Mouse (Mus musculus) forebrain, embryonic 11.5 days (tissue): Measurements from ENCODE around the gene Kndc1. TPM values are rescaled to one million over a fixed set of nuclear protein-coding genes. Genes with fewer than 3 reads are reported as not detected.
A peak's percentile ranks its signal among the peaks of the same experiment; 100 is the strongest.

Experiments used
- ATAC-seq: fragments of 200-750 bp; cut with Nextera tagmentation; replicated peaks from 2 replicates; pipeline ENCODE4 v1.8.0; 2017; ENCODE audit warnings: moderate TSS enrichment; ENCODE audit not compliant: low FRiP score
- DNase-seq: peaks from one replicate; pipeline ENCODE4 v3.0.0-alpha.2; 2017; ENCODE audit warnings: low spot score
- H3K27ac ChIP-seq: fragments of 300-500 bp; sonication (generic); 2 replicates; pipeline ENCODE4 v1.5.1; 2014; ENCODE audit warnings: low read depth, low read length
- H3K27me3 ChIP-seq: fragments of 300-500 bp; sonication (generic); 2 replicates; pipeline ENCODE4 v1.6.1; 2014; ENCODE audit warnings: mild to moderate bottlenecking, low read length, mixed read lengths; ENCODE audit not compliant: control insufficient read depth, insufficient read depth
- H3K36me3 ChIP-seq: fragments of 300-500 bp; sonication (generic); 2 replicates; pipeline ENCODE4 v1.6.1; 2014; ENCODE audit warnings: mild to moderate bottlenecking, low read length, moderate library complexity, mixed read lengths; ENCODE audit not compliant: control insufficient read depth, insufficient read depth
- H3K4me1 ChIP-seq: fragments of 300-500 bp; sonication (generic); replicated peaks from 2 replicates; pipeline ENCODE4 v1.6.1; 2014; ENCODE audit warnings: low read length, mixed read lengths; ENCODE audit not compliant: control insufficient read depth, insufficient read depth
- H3K4me2 ChIP-seq: fragments of 300-500 bp; sonication (generic); 2 replicates; pipeline ENCODE4 v1.6.1; 2014; ENCODE audit warnings: low read depth, mild to moderate bottlenecking, low read length, moderate library complexity, mixed read lengths; ENCODE audit not compliant: severe bottlenecking
- H3K4me3 ChIP-seq: fragments of 300-500 bp; sonication (generic); 2 replicates; pipeline ENCODE4 v1.5.1; 2014; ENCODE audit warnings: low read depth, low read length
- H3K9ac ChIP-seq: fragments of 300-500 bp; sonication (generic); 2 replicates; pipeline ENCODE4 v1.6.1; 2014; ENCODE audit warnings: low read length
- H3K9me3 ChIP-seq: fragments of 300-500 bp; sonication (generic); 2 replicates; pipeline ENCODE4 v1.6.1; 2016; ENCODE audit warnings: low read length, mixed read lengths; ENCODE audit not compliant: control insufficient read depth
- WGBS: fragments of 180-500 bp; shearing (Covaris S2); extraction: QIAGEN DNeasy Blood & Tissue Kit; methylation state at CpG from one replicate; pipeline ENCODE4 v1.1.7; 2014; 5-methylcytosine and 5-hydroxymethylcytosine counted together
- polyA plus RNA-seq: library from polyadenylated mRNA; unstranded; fragments of >200 nt; fragmentation: Nextera tagmentation; extraction: Ambion mirVana; gene quantifications from 2 replicates; pipeline ENCODE4 v1.2.1, GENCODE M21; 2014

Gene Kndc1
- polyA plus RNA-seq, 1 experiment from 2014 or later, result 0.44 TPM

- Histone ChIP-seq H3K27me3 (peaks cover 4% of the 10 kb centered on the region; the same call in 1 of the 2 replicates), H3K36me3 (no peaks in the 10 kb centered on the region), H3K4me3 (no peak overlapping the region), H3K4me1 (no peaks in the 10 kb centered on the region), H3K4me2 (no peak overlapping the region), H3K9ac (no peak overlapping the region), H3K9me3 (no peaks in the 10 kb centered on the region), H3K27ac (no peak overlapping the region)
- WGBS, result 77% methylated on average over 3 of the region's 3 CpGs
- DNase-seq (no peak), ATAC-seq (no peak)
Measured at GRCm38 (mm10) chr7:139937138-139937537, 42.6 kb downstream of the Kndc1 start.

- no peak overlapping the region for H3K9ac ChIP-seq
- peaks cover 9% of the 10 kb centered on the region for H3K27me3 ChIP-seq
- H3K4me3 ChIP-seq, result no peak overlapping the region
- ATAC-seq, result no peak
- H3K36me3 ChIP-seq, result no peaks in the 10 kb centered on the region
- DNase-seq, result no peak
- WGBS, result 67% methylated on average over 5 of the region's 5 CpGs
- no peaks in the 10 kb centered on the region for H3K4me1 ChIP-seq
- no peak overlapping the region for H3K27ac ChIP-seq
- no peaks in the 10 kb centered on the region for H3K9me3 ChIP-seq
- no peak overlapping the region for H3K4me2 ChIP-seq
Measured at GRCm38 (mm10) chr7:139937810-139938209, 43.3 kb downstream of the Kndc1 start.

- WGBS, result 61% methylated on average over 16 of the region's 16 CpGs
- H3K27me3 ChIP-seq, result peaks cover 36% of the 10 kb centered on the region
- H3K4me1 ChIP-seq, result peaks cover 4% of the 10 kb centered on the region
Measured at GRCm38 (mm10) chr7:139940476-139941209, 46.1 kb downstream of the Kndc1 start.

GRCm38 (mm10) chr7:139943674-139944281 lies 49.3 kb downstream of the Kndc1 start, which contains the start of gene Utf1:
Utf1 (plus strand) TSS chr7:139943789.
- H3K9me3 ChIP-seq, result no peaks in the 10 kb centered on the region
- H3K4me3 ChIP-seq, result peak within 1 kb of the TSS; percentile 24
- DNase-seq (peak; percentile 67), ATAC-seq (peak; percentile 36; the same call in 1 of the 2 replicates)
- peaks cover 57% of the 10 kb centered on the region for H3K27me3 ChIP-seq
- 2% methylated on average over 59 of the region's 59 CpGs for WGBS
- no peaks in the 10 kb centered on the region for H3K36me3 ChIP-seq
- H3K4me1 ChIP-seq, result peaks cover 4% of the 10 kb centered on the region
- H3K9ac ChIP-seq, result no peak within 1 kb of the TSS
- H3K27ac ChIP-seq, result no peak within 1 kb of the TSS
- H3K4me2 ChIP-seq, result peak within 1 kb of the TSS; percentile 42

More at GRCm38 (mm10) chr7:139940476-139941209, 46.1 kb downstream of the Kndc1 start:
- Histone ChIP-seq H3K4me2 (no peak overlapping the region), H3K9ac (no peak overlapping the region), H3K27ac (no peak overlapping the region), H3K9me3 (no peaks in the 10 kb centered on the region), H3K36me3 (no peaks in the 10 kb centered on the region), H3K4me3 (no peak overlapping the region)
- no peak for DNase-seq
- no peak for ATAC-seq

- 0 out of 2 replicates have a peak, but pooled peaks have one; percentile 18 for ATAC-seq
- no peak overlapping the region for H3K9ac ChIP-seq
- peaks cover 5% of the 10 kb centered on the region for H3K4me1 ChIP-seq
Measured at GRCm38 (mm10) chr7:139944291-139945240, 50.1 kb downstream of the Kndc1 start.

GRCm38 (mm10) chr7:139945516-139945915 lies 51.0 kb downstream of the Kndc1 start:
- no peak for DNase-seq
- Histone ChIP-seq H3K27me3 (peaks cover 70% of the 10 kb centered on the region), H3K27ac (no peak overlapping the region), H3K4me3 (no peak overlapping the region), H3K4me1 (peaks cover 11% of the 10 kb centered on the region), H3K9ac (no peak overlapping the region), H3K36me3 (no peaks in the 10 kb centered on the region), H3K4me2 (no peak overlapping the region), H3K9me3 (no peaks in the 10 kb centered on the region)
- whole genome bisulfite sequencing, result 17% methylated on average over 5 of the region's 5 CpGs
- no peak for ATAC-seq

More at GRCm38 (mm10) chr7:139944291-139945240, 50.1 kb downstream of the Kndc1 start:
- DNase-seq, result peak; percentile 61
- no peak overlapping the region for H3K27ac ChIP-seq
- 3% methylated on average over 68 of the region's 68 CpGs for WGBS
- no peaks in the 10 kb centered on the region for H3K9me3 ChIP-seq
- H3K4me3 ChIP-seq, result peak overlapping the region; percentile 24
- H3K4me2 ChIP-seq, result peak overlapping the region; percentile 42
- no peaks in the 10 kb centered on the region for H3K36me3 ChIP-seq
- peaks cover 64% of the 10 kb centered on the region for H3K27me3 ChIP-seq

- peaks cover 15% of the 10 kb centered on the region for H3K4me1 ChIP-seq
- no peak overlapping the region for H3K4me3 ChIP-seq
Measured at GRCm38 (mm10) chr7:139946032-139946431, 51.5 kb downstream of the Kndc1 start.

GRCm38 (mm10) chr7:139949893-139950282 lies 55.4 kb downstream of the Kndc1 start:
- peak overlapping the region; percentile 35 for H3K4me3 ChIP-seq
- H3K4me2 ChIP-seq, result peak overlapping the region; percentile 73
- under 1% methylated on average over 15 of the region's 15 CpGs for WGBS
- H3K36me3 ChIP-seq, result no peaks in the 10 kb centered on the region
- peaks cover 13% of the 10 kb centered on the region; the same call in 1 of the 2 replicates for H3K4me1 ChIP-seq
- peaks cover 46% of the 10 kb centered on the region for H3K27me3 ChIP-seq
- peak; percentile 73 for DNase-seq
- H3K9ac ChIP-seq, result peak overlapping the region; percentile 37; the same call in 1 of the 2 replicates
- no peaks in the 10 kb centered on the region for H3K9me3 ChIP-seq
- ATAC-seq, result peak; percentile 69
- no peak overlapping the region for H3K27ac ChIP-seq

More at GRCm38 (mm10) chr7:139946032-139946431, 51.5 kb downstream of the Kndc1 start:
- H3K9ac ChIP-seq, result no peak overlapping the region
- H3K27ac ChIP-seq, result no peak overlapping the region
- no peaks in the 10 kb centered on the region for H3K36me3 ChIP-seq
- H3K27me3 ChIP-seq, result peaks cover 73% of the 10 kb centered on the region
- no peaks in the 10 kb centered on the region for H3K9me3 ChIP-seq
- no peak overlapping the region for H3K4me2 ChIP-seq
- ATAC-seq, result no peak
- WGBS, result 13% methylated on average over 5 of the region's 5 CpGs
- DNase-seq, result no peak
